Mouse (Mus musculus): Measurements from ENCODE around the gene Bub1. TPM values are rescaled to one million over a fixed set of nuclear protein-coding genes. Genes with fewer than 3 reads are reported as not detected.

Bub1 gene
- total RNA-seq, 2 experiments from 2014 or later = 0.22 to 0.44 TPM

GRCm38 (mm10) chr2:127775013-127775412 lies 56.7 kb downstream of the Bub1 start:
- DNase-seq = no peak

- DNase-seq = no peak
These were observed 57.1 kb downstream of the Bub1 start for GRCm38 (mm10) chr2:127774578-127774941.

GRCm38 (mm10) chr2:127773938-127774577 lies 57.6 kb downstream of the Bub1 start:
- no peak for DNase-seq

- DNase-seq = no peak
These were observed 70.1 kb downstream of the Bub1 start for GRCm38 (mm10) chr2:127761587-127761986.

- DNase-seq = no peak
These were observed 71.2 kb downstream of the Bub1 start for GRCm38 (mm10) chr2:127760429-127761000.

GRCm38 (mm10) chr2:127760014-127760413 lies 71.7 kb downstream of the Bub1 start:
- no peak for DNase-seq

- DNase-seq = peak; percentile 29 to 46
These were observed 72.3 kb downstream of the Bub1 start for GRCm38 (mm10) chr2:127759157-127759880.

- peak; percentile 41 to 42 for DNase-seq
These were observed 74.5 kb downstream of the Bub1 start for GRCm38 (mm10) chr2:127757171-127757570.

- no peak for DNase-seq
These were observed 77.6 kb downstream of the Bub1 start for GRCm38 (mm10) chr2:127754113-127754512.

GRCm38 (mm10) chr2:127751849-127752610 lies 79.6 kb downstream of the Bub1 start:
- no peak for DNase-seq

Other genes starting within 250 kb of the Bub1 start
- gene Zfp661, start 244.8 kb downstream of the Bub1 start, total RNA-seq (2021) = 1 to 10 TPM; 1.8 to 2.2 TPM
- gene Mrps5, start 244.6 kb downstream of the Bub1 start, total RNA-seq (2021) = 10 to 100 TPM; 78.3 to 93.4 TPM
- 10 to 100 TPM; 15.6 to 19.0 TPM for gene Mal, start 175.2 kb downstream of the Bub1 start, total RNA-seq (2021)
- 1 to 10 TPM; 6.7 to 7.0 TPM for gene Mall, start 101.9 kb downstream of the Bub1 start, total RNA-seq (2021)
- 1 to 10 TPM; 7.6 to 9.4 TPM for gene Nphp1, start 43.0 kb downstream of the Bub1 start, total RNA-seq (2021)
- 10 to 100 TPM; 53.2 to 69.3 TPM for gene Mtln, start 39.4 kb downstream of the Bub1 start, total RNA-seq (2021)
- gene Acoxl, start 7.0 kb upstream of the Bub1 start, total RNA-seq (2021) = not detected